Mouse (Mus musculus) heart, embryonic 11.5 days (tissue): ENCODE data around the gene Ubtd1. TPM values are rescaled to one million over a fixed set of nuclear protein-coding genes. Genes with fewer than 3 reads are reported as not detected.

Source experiments
- ATAC-seq: fragments of 200-750 bp; cut with Nextera tagmentation; replicated peaks from 2 replicates; pipeline ENCODE4 v1.8.0; 2017; ENCODE audit warnings: moderate library complexity; ENCODE audit not compliant: insufficient number of reproducible peaks, low FRiP score, low TSS enrichment
- H3K27ac ChIP-seq: fragments of 300-500 bp; sonication (generic); 2 replicates; pipeline ENCODE4 v1.5.1; 2014; ENCODE audit warnings: mild to moderate bottlenecking, low read depth, low read length
- H3K27me3 ChIP-seq: fragments of 300-500 bp; sonication (generic); 2 replicates; pipeline ENCODE4 v1.6.1; 2014; ENCODE audit warnings: mild to moderate bottlenecking, low read length, mixed read lengths; ENCODE audit not compliant: control insufficient read depth, insufficient read depth
- H3K36me3 ChIP-seq: fragments of 300-500 bp; sonication (generic); 2 replicates; pipeline ENCODE4 v1.6.1; 2014; ENCODE audit warnings: mild to moderate bottlenecking, low read length, moderate library complexity, mixed read lengths; ENCODE audit not compliant: control insufficient read depth, insufficient read depth
- H3K4me1 ChIP-seq: fragments of 300-500 bp; sonication (generic); 2 replicates; pipeline ENCODE4 v1.6.1; 2014; ENCODE audit warnings: low read length; ENCODE audit not compliant: control insufficient read depth, insufficient read depth
- H3K4me2 ChIP-seq: fragments of 300-500 bp; sonication (generic); 2 replicates; pipeline ENCODE4 v1.6.1; 2014; ENCODE audit warnings: mild to moderate bottlenecking, moderate library complexity
- H3K4me3 ChIP-seq: fragments of 300-500 bp; sonication (generic); 2 replicates; pipeline ENCODE4 v1.5.1; 2014; ENCODE audit warnings: low read depth, low read length
- H3K9ac ChIP-seq: fragments of 300-500 bp; sonication (generic); 2 replicates; pipeline ENCODE4 v1.6.1; 2014; ENCODE audit warnings: mild to moderate bottlenecking, low read depth, low read length, moderate library complexity
- H3K9me3 ChIP-seq: fragments of 300-500 bp; sonication (generic); replicated peaks from 2 replicates; pipeline ENCODE4 v1.6.1; 2016; ENCODE audit warnings: low read length; ENCODE audit not compliant: control insufficient read depth
- WGBS: fragments of 180-500 bp; shearing (Covaris S2); extraction: QIAGEN DNeasy Blood & Tissue Kit; methylation state at CpG from one replicate; pipeline ENCODE4 v1.1.7; 2014; ENCODE audit not compliant: insufficient replicate concordance; 5-methylcytosine and 5-hydroxymethylcytosine counted together
- polyA plus RNA-seq: library from polyadenylated mRNA; unstranded; fragments of >200 nt; fragmentation: Nextera tagmentation; extraction: Ambion mirVana; gene quantifications from 2 replicates; pipeline ENCODE4 v1.2.1, GENCODE M21; 2014

Ubtd1 gene
- polyA plus RNA-seq, 1 experiment from 2014 or later: 9.7 TPM

- WGBS: 82% methylated on average over 3 of the region's 3 CpGs
Measured at GRCm38 (mm10) chr19:41953574-41953973, 28.0 kb upstream of the Ubtd1 start.

GRCm38 (mm10) chr19:41969618-41970017, 11.9 kb upstream of the Ubtd1 start:
- H3K27me3 ChIP-seq: no peaks in the 10 kb centered on the region
- H3K36me3 ChIP-seq: peaks cover 28% of the 10 kb centered on the region
- H3K27ac ChIP-seq: no peak overlapping the region
- WGBS: 94% methylated on average over 7 of the region's 7 CpGs
- H3K9ac ChIP-seq: no peak overlapping the region
- no peaks in the 10 kb centered on the region for H3K9me3 ChIP-seq
- ATAC-seq: no peak
- no peak overlapping the region for H3K4me2 ChIP-seq
- H3K4me1 ChIP-seq: no peaks in the 10 kb centered on the region
- H3K4me3 ChIP-seq: no peak overlapping the region

More at GRCm38 (mm10) chr19:41953574-41953973, 28.0 kb upstream of the Ubtd1 start:
- Histone ChIP-seq H3K27ac (no peak overlapping the region), H3K27me3 (no peaks in the 10 kb centered on the region), H3K36me3 (peaks cover 48% of the 10 kb centered on the region), H3K9me3 (no peaks in the 10 kb centered on the region), H3K4me3 (no peak overlapping the region), H3K9ac (no peak overlapping the region), H3K4me1 (no peaks in the 10 kb centered on the region), H3K4me2 (no peak overlapping the region)
- ATAC-seq: no peak

GRCm38 (mm10) chr19:41973891-41974794, 7.4 kb upstream of the Ubtd1 start:
- WGBS: 70% methylated on average over 13 of the region's 13 CpGs
- H3K36me3 ChIP-seq: peaks cover 2% of the 10 kb centered on the region; the same call in 1 of the 2 replicates
- no peak overlapping the region for H3K27ac ChIP-seq
- H3K9me3 ChIP-seq: no peaks in the 10 kb centered on the region
- ATAC-seq: no peak
- H3K9ac ChIP-seq: no peak overlapping the region
- H3K4me1 ChIP-seq: no peaks in the 10 kb centered on the region
- H3K27me3 ChIP-seq: no peaks in the 10 kb centered on the region
- H3K4me2 ChIP-seq: no peak overlapping the region
- H3K4me3 ChIP-seq: no peak overlapping the region

GRCm38 (mm10) chr19:41980422-41980818, 1.1 kb upstream of the Ubtd1 start:
- Histone ChIP-seq H3K27ac (peak overlapping the region; percentile 77), H3K4me1 (peaks cover 9% of the 10 kb centered on the region; the same call in 1 of the 2 replicates), H3K4me3 (peak overlapping the region; percentile 82), H3K4me2 (peak overlapping the region; percentile 95), H3K9me3 (no peaks in the 10 kb centered on the region), H3K36me3 (no peaks in the 10 kb centered on the region), H3K9ac (peak overlapping the region; percentile 87; the same call in 1 of the 2 replicates), H3K27me3 (no peaks in the 10 kb centered on the region; the same call in 1 of the 2 replicates)
- no peak for ATAC-seq
- under 1% methylated on average over 16 of the region's 16 CpGs for WGBS

DNA sequence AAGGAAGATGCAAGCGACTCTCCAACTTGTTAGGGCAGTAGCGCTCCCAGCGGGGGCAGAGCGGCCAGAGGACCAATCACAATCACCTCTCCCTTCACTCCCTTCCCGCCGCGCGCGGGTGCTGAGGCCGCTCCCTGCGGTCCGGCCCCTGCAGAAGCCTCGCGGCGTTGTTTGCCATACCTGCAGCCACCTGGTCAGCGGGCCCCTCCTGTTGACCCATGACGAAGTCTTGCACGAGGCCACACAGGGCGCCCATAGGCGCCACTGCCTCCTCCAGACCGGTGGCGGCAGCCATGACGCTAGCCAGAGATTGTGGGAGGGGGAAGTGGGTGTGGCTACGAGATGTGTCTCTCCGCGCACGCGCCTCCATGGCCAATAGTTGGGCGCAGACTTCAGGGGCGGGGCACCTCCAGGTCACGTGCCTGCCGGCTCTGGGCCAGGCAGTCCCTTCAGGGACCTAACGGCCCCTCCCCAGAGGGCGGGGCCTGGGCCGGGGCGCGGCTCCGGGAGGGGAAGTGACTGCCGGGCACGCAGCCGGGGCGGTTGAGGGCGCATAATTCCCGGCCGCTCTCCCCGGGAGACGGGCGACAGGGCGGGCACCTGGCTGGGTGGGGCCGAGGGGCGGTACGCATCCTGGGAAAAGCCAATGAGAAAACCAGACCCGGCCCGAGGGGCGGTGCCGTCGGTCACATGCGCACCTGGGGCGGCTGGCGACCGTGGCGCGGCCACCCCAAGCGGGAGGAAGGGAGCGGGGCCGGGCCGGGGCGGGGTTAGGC, 556 bp upstream of the Ubtd1 start, which contains the start of gene Mms19:
Mms19 (minus strand) TSS at position 339 of the 776 bp plus-strand sequence.
- Histone ChIP-seq H3K4me2 (peak within 1 kb of the TSS; percentile 95), H3K9me3 (no peaks in the 10 kb centered on the region), H3K27me3 (no peaks in the 10 kb centered on the region; the same call in 1 of the 2 replicates), H3K9ac (peak within 1 kb of the TSS; percentile 87), H3K27ac (peak within 1 kb of the TSS; percentile 77), H3K4me1 (peaks cover 9% of the 10 kb centered on the region; the same call in 1 of the 2 replicates), H3K4me3 (peak within 1 kb of the TSS; percentile 82), H3K36me3 (no peaks in the 10 kb centered on the region)
- peak; percentile 96 for ATAC-seq
- WGBS: under 1% methylated on average over 64 of the region's 68 CpGs

- WGBS: under 1% methylated on average over 74 of the region's 74 CpGs
- no peaks in the 10 kb centered on the region for H3K9me3 ChIP-seq
- no peak for ATAC-seq
- H3K4me2 ChIP-seq: peak overlapping the region; percentile 95
- H3K4me1 ChIP-seq: peaks cover 9% of the 10 kb centered on the region; the same call in 1 of the 2 replicates
- peak overlapping the region; percentile 82 for H3K4me3 ChIP-seq
- peak overlapping the region; percentile 87 for H3K9ac ChIP-seq
- no peaks in the 10 kb centered on the region for H3K36me3 ChIP-seq
- peak overlapping the region; percentile 77 for H3K27ac ChIP-seq
- H3K27me3 ChIP-seq: no peaks in the 10 kb centered on the region; the same call in 1 of the 2 replicates
Measured at GRCm38 (mm10) chr19:41981931-41982790, 598 bp downstream of the Ubtd1 start.

DNA sequence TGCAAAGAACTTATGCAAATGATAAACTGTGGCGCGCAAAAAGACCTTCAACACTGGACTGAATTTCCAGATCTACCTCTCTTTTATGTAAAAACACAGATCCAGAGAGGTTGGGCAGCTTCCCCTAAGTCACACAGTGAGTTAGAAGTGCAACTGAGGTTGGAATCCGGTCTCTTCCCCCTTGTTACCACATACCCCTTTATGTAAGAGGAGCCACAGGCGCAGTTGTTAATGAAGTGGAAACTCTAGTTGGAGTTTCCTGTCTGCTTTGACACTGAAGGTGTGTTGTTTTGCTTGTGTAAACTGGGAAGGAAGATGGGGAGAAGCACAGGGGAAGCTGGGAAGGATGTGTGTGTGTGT, 1.2 kb downstream of the Ubtd1 start:
- H3K27me3 ChIP-seq: no peaks in the 10 kb centered on the region; the same call in 1 of the 2 replicates
- peak overlapping the region; percentile 77; the same call in 1 of the 2 replicates for H3K27ac ChIP-seq
- no peaks in the 10 kb centered on the region for H3K36me3 ChIP-seq
- peak overlapping the region; percentile 87 for H3K9ac ChIP-seq
- H3K4me2 ChIP-seq: peak overlapping the region; percentile 95
- 6% methylated on average over 4 of the region's 4 CpGs for WGBS
- no peak for ATAC-seq
- peaks cover 9% of the 10 kb centered on the region; the same call in 1 of the 2 replicates for H3K4me1 ChIP-seq
- H3K4me3 ChIP-seq: peak overlapping the region; percentile 82
- H3K9me3 ChIP-seq: no peaks in the 10 kb centered on the region
